32 mouse cellular contexts compared by ENCODE assay signal in genomic region chr15:80182072-80182700, GRCm38 (mm10). TPM values are rescaled to one million over a fixed set of nuclear protein-coding genes. Genes with fewer than 3 reads are reported as not detected.
DNase-seq lines count a peak whose midpoint lies in the region; ATAC-seq and TF ChIP-seq lines count a peak whose summit lies in the region.
"Had no signal": no experiment of that assay in that cellular context is flagged by ENCODE, and none has a peak within 500 bp of the region (broad histone marks: within the 10 kb centered on the region; RNA-seq: fewer than 3 reads in every experiment).

No protein-coding gene starts in this region.

- no peak overlapping the region for H3K27ac ChIP-seq in liver, embryonic 11.5 days (ENCODE audit: low read depth, low read length)
- peak overlapping the region; percentile 46 for H3K27ac ChIP-seq in liver, embryonic 14.5 days
- no peak overlapping the region for H3K27ac ChIP-seq in embryonic facial prominence, embryonic 10.5 days (replicated peaks)
- H3K27ac ChIP-seq in limb, embryonic 10.5 days = no peak overlapping the region
- H3K27ac ChIP-seq: embryonic facial prominence, embryonic 15.5 days; heart, embryonic 15.5 days; hindbrain, embryonic 12.5 days; midbrain, embryonic 12.5 days; neural tube, embryonic 13.5 days had no signal

- peaks cover 6% of the 10 kb centered on the region; the same call in 1 of the 2 replicates for H3K4me1 ChIP-seq in liver, embryonic 11.5 days (replicated peaks; ENCODE audit: control insufficient read depth, insufficient read depth, low read length)
- peaks cover 15 to 26% of the 10 kb centered on the region in 2 experiments for H3K4me1 ChIP-seq in liver, embryonic 14.5 days (replicated peaks; ENCODE audit: control insufficient read depth in 2 of 2, insufficient read depth in 2 of 2, low read length in 1 of 2)
- peaks cover 14% of the 10 kb centered on the region; the same call in 1 of the 2 replicates for H3K4me1 ChIP-seq in embryonic facial prominence, embryonic 10.5 days
- H3K4me1 ChIP-seq in limb, embryonic 10.5 days = no peaks in the 10 kb centered on the region
- H3K4me1 ChIP-seq: heart, embryonic 15.5 days had no signal

- DNase-seq in liver, embryonic 11.5 days (ENCODE audit: low spot score) = no peak
- DNase-seq in liver = no peak
- DNase-seq in c-Kit-positive CD71-positive TER-119-positive erythroid progenitor cells, embryonic 14.5 days (ENCODE audit: low spot score) = peak; percentile 53
- peak; percentile 37 to 59 (median 51) for DNase-seq in liver, embryonic 14.5 days (ENCODE audit: low read depth in 3 of 3, low spot score in 3 of 3)
- no peak for DNase-seq in embryonic facial prominence, embryonic 10.5 days (ENCODE audit: low spot score)
- DNase-seq in layer of hippocampus, postnatal 10 days (ENCODE audit: low spot score in 2 of 2) = no peak
- no peak for DNase-seq in limb, embryonic 10.5 days (ENCODE audit: low spot score)
- DNase-seq: adrenal gland, adult 8-10 months; cerebellum, adult 11-12 months; cerebellum, adult 9-11 months; gastrocnemius, postnatal 14 days; heart, postnatal 36 days; kidney, postnatal 10 days; lung, embryonic 14.5 days; lung, postnatal 14 days; right cerebral cortex, postnatal 4 days had no signal

- H3K9ac ChIP-seq in liver, embryonic 11.5 days (ENCODE audit: low read depth, low read length) = no peak overlapping the region
- no peak overlapping the region for H3K9ac ChIP-seq in liver, embryonic 14.5 days (replicated peaks)
- H3K9ac ChIP-seq: embryonic facial prominence, embryonic 15.5 days; heart, embryonic 15.5 days; hindbrain, embryonic 12.5 days; lung, embryonic 14.5 days; midbrain, embryonic 12.5 days; neural tube, embryonic 13.5 days had no signal

- 66% methylated on average over 4 of the region's 4 CpGs for WGBS in liver, embryonic 11.5 days
- 53% methylated on average over 4 of the region's 4 CpGs for WGBS in liver, embryonic 14.5 days (ENCODE audit: insufficient replicate concordance)
- 92% methylated on average over 4 of the region's 4 CpGs for WGBS in embryonic facial prominence, embryonic 10.5 days
- WGBS in limb, embryonic 10.5 days = 95% methylated on average over 4 of the region's 4 CpGs

- TF ChIP-seq CTCF in liver, embryonic 14.5 days (IDR thresholded peaks at IDR 0.05; ENCODE audit: low read depth) = no peak

- peak; percentile 92 for ATAC-seq in liver, embryonic 11.5 days (replicated peaks; ENCODE audit: low FRiP score)
- peak; percentile 90 for ATAC-seq in liver, embryonic 14.5 days (ENCODE audit: insufficient read depth)
- ATAC-seq in megakaryocyte-erythroid progenitor cell, adult 5-6 weeks (replicated peaks; ENCODE audit: low FRiP score, low TSS enrichment, poor library complexity, severe bottlenecking) = peak; percentile 81
- ATAC-seq: activated CD4-positive, CD25-positive, alpha-beta regulatory T cell, adult 4 months; forebrain, embryonic 14.5 days; intestine, embryonic 16.5 days had no signal

- H3K36me3 ChIP-seq in liver, embryonic 11.5 days (ENCODE audit: control insufficient read depth, insufficient read depth, low read length) = no peaks in the 10 kb centered on the region
- H3K36me3 ChIP-seq in liver, embryonic 14.5 days (replicated peaks; ENCODE audit: control insufficient read depth, insufficient read depth, low read depth) = no peaks in the 10 kb centered on the region
- H3K36me3 ChIP-seq in embryonic facial prominence, embryonic 10.5 days (replicated peaks) = peaks cover 22% of the 10 kb centered on the region
- H3K36me3 ChIP-seq in limb, embryonic 10.5 days = peaks cover 21% of the 10 kb centered on the region
- H3K36me3 ChIP-seq: heart, embryonic 15.5 days had no signal

- peak; percentile 82 for TF ChIP-seq EP300 in liver, embryonic 14.5 days (IDR thresholded peaks at IDR 0.05; ENCODE audit: low read depth)

- no peak overlapping the region for H3K4me3 ChIP-seq in liver, embryonic 11.5 days (ENCODE audit: low read depth, low read length)
- no peak overlapping the region for H3K4me3 ChIP-seq in liver, embryonic 14.5 days (ENCODE audit: insufficient read depth in 1 of 2, low read depth in 2 of 2, low read length in 2 of 2)
- H3K4me3 ChIP-seq in embryonic facial prominence, embryonic 10.5 days = no peak overlapping the region
- no peak overlapping the region for H3K4me3 ChIP-seq in limb, embryonic 10.5 days
- H3K4me3 ChIP-seq: embryonic facial prominence, embryonic 15.5 days; heart, embryonic 15.5 days; hindbrain, embryonic 12.5 days; midbrain, embryonic 12.5 days; neural tube, embryonic 13.5 days had no signal

- 0 out of 2 replicates have a peak, but pooled peaks cover 3% of the 10 kb centered on the region for H3K27me3 ChIP-seq in liver, embryonic 11.5 days (replicated peaks; ENCODE audit: control insufficient read depth, insufficient read depth, low read length)
- no peaks in the 10 kb centered on the region; the same call in 1 of the 2 replicates for H3K27me3 ChIP-seq in liver, embryonic 14.5 days (ENCODE audit: control insufficient read depth, insufficient read depth, low read length)
- H3K27me3 ChIP-seq in embryonic facial prominence, embryonic 10.5 days (replicated peaks; ENCODE audit: low read depth, poor library complexity, severe bottlenecking) = no peaks in the 10 kb centered on the region
- no peaks in the 10 kb centered on the region for H3K27me3 ChIP-seq in limb, embryonic 10.5 days (ENCODE audit: low read depth, poor library complexity, severe bottlenecking)
- H3K27me3 ChIP-seq: embryonic facial prominence, embryonic 15.5 days; heart, embryonic 15.5 days; hindbrain, embryonic 12.5 days; midbrain, embryonic 12.5 days; neural tube, embryonic 13.5 days had no signal

- H3K4me2 ChIP-seq in liver, embryonic 11.5 days = no peak overlapping the region
- peak overlapping the region; percentile 28; the same call in 1 of the 2 replicates for H3K4me2 ChIP-seq in liver, embryonic 14.5 days (ENCODE audit: low read depth)
- H3K4me2 ChIP-seq: embryonic facial prominence, embryonic 15.5 days; heart, embryonic 15.5 days; hindbrain, embryonic 12.5 days; lung, embryonic 14.5 days; midbrain, embryonic 12.5 days; neural tube, embryonic 13.5 days had no signal

- H3K9me3 ChIP-seq in liver, embryonic 11.5 days (ENCODE audit: control insufficient read depth, low read length) = no peaks in the 10 kb centered on the region
- H3K9me3 ChIP-seq in liver, embryonic 14.5 days (ENCODE audit: control insufficient read depth, low read length) = no peaks in the 10 kb centered on the region
- H3K9me3 ChIP-seq in embryonic facial prominence, embryonic 10.5 days = no peaks in the 10 kb centered on the region
- H3K9me3 ChIP-seq in limb, embryonic 10.5 days (replicated peaks) = no peaks in the 10 kb centered on the region
- H3K9me3 ChIP-seq: embryonic facial prominence, embryonic 15.5 days; heart, embryonic 15.5 days; hindbrain, embryonic 12.5 days; midbrain, embryonic 12.5 days; neural tube, embryonic 13.5 days had no signal

RNA-seq across cellular contexts. Expression of gene Mgat3, which starts 8.7 kb away (rescaled TPM):
- 2.5 and 2.7 TPM in 2 replicates for polyA plus RNA-seq in liver, embryonic 11.5 days (2014; fragmentation: Nextera tagmentation; extraction: Ambion mirVana)
- 0.95 and 1.0 TPM in 2 replicates for polyA plus RNA-seq in liver, embryonic 14.5 days (2012; rRNA removed)
- polyA plus RNA-seq in liver, embryonic 14.5 days (2014; fragmentation: Nextera tagmentation; extraction: Ambion mirVana) = 0.33 and 0.45 TPM in 2 replicates
- total RNA-seq in megakaryocyte-erythroid progenitor cell, adult 5-6 weeks (2014; fragmentation: Nextera tagmentation) = not detected in 2 replicates
- not detected in 2 replicates for total RNA-seq in megakaryocyte-erythroid progenitor cell, adult 5-6 weeks (2017)
- 6.3 and 7.6 TPM in 2 replicates for polyA plus RNA-seq in embryonic facial prominence, embryonic 10.5 days (2016; fragmentation: Nextera tagmentation; extraction: Ambion mirVana)
- 10 to 100 TPM; 85.8 to 89.8 TPM for total RNA-seq in layer of hippocampus, postnatal 10 days (2021)
- polyA plus RNA-seq in limb, embryonic 10.5 days (2016; fragmentation: Nextera tagmentation; extraction: Ambion mirVana) = 4.0 and 5.3 TPM in 2 replicates
- total RNA-seq: granulocyte monocyte progenitor cell, adult 5-6 weeks had no signal

RNA-seq across cellular contexts. Expression of gene Tab1, which starts 49.3 kb away (rescaled TPM):
- polyA plus RNA-seq in liver, embryonic 11.5 days (2014; fragmentation: Nextera tagmentation; extraction: Ambion mirVana) = 25.9 and 28.7 TPM in 2 replicates
- 11.2 and 11.9 TPM in 2 replicates for polyA plus RNA-seq in liver, embryonic 14.5 days (2012; rRNA removed)
- polyA plus RNA-seq in liver, embryonic 14.5 days (2014; fragmentation: Nextera tagmentation; extraction: Ambion mirVana) = 9.4 and 10.8 TPM in 2 replicates
- total RNA-seq in megakaryocyte-erythroid progenitor cell, adult 5-6 weeks (2014; fragmentation: Nextera tagmentation) = 34.4 and 68.3 TPM in 2 replicates
- total RNA-seq in megakaryocyte-erythroid progenitor cell, adult 5-6 weeks (2017) = 13.8 and 20.4 TPM in 2 replicates
- 43.3 and 45.3 TPM in 2 replicates for polyA plus RNA-seq in embryonic facial prominence, embryonic 10.5 days (2016; fragmentation: Nextera tagmentation; extraction: Ambion mirVana)
- total RNA-seq in layer of hippocampus, postnatal 10 days (2021) = 10 to 100 TPM; 28.2 to 35.0 TPM
- polyA plus RNA-seq in limb, embryonic 10.5 days (2016; fragmentation: Nextera tagmentation; extraction: Ambion mirVana) = 41.8 and 52.4 TPM in 2 replicates

RNA-seq across cellular contexts. Expression of gene Mief1, which starts 51.6 kb away (rescaled TPM):
- polyA plus RNA-seq in liver, embryonic 11.5 days (2014; fragmentation: Nextera tagmentation; extraction: Ambion mirVana) = 35.8 and 44.9 TPM in 2 replicates
- 4.3 and 4.8 TPM in 2 replicates for polyA plus RNA-seq in liver, embryonic 14.5 days (2012; rRNA removed)
- polyA plus RNA-seq in liver, embryonic 14.5 days (2014; fragmentation: Nextera tagmentation; extraction: Ambion mirVana) = 13.3 and 14.5 TPM in 2 replicates
- 29.0 and 36.7 TPM in 2 replicates for total RNA-seq in megakaryocyte-erythroid progenitor cell, adult 5-6 weeks (2014; fragmentation: Nextera tagmentation)
- 21.2 and 25.8 TPM in 2 replicates for total RNA-seq in megakaryocyte-erythroid progenitor cell, adult 5-6 weeks (2017)
- polyA plus RNA-seq in embryonic facial prominence, embryonic 10.5 days (2016; fragmentation: Nextera tagmentation; extraction: Ambion mirVana) = 44.4 and 44.5 TPM in 2 replicates
- 10 to 100 TPM; 32.3 to 34.3 TPM for total RNA-seq in layer of hippocampus, postnatal 10 days (2021)
- 42.4 and 43.7 TPM in 2 replicates for polyA plus RNA-seq in limb, embryonic 10.5 days (2016; fragmentation: Nextera tagmentation; extraction: Ambion mirVana)

RNA-seq across cellular contexts. Expression of gene AC140267.1, which starts 53.4 kb away (rescaled TPM):
- not detected in 2 replicates for polyA plus RNA-seq in liver, embryonic 11.5 days (2014; fragmentation: Nextera tagmentation; extraction: Ambion mirVana)
- not detected in 2 replicates for polyA plus RNA-seq in liver, embryonic 14.5 days (2012; rRNA removed)
- not detected in 2 replicates for polyA plus RNA-seq in liver, embryonic 14.5 days (2014; fragmentation: Nextera tagmentation; extraction: Ambion mirVana)
- 5.6 and 6.5 TPM in 2 replicates for total RNA-seq in megakaryocyte-erythroid progenitor cell, adult 5-6 weeks (2014; fragmentation: Nextera tagmentation)
- total RNA-seq in megakaryocyte-erythroid progenitor cell, adult 5-6 weeks (2017) = not detected in 2 replicates
- not detected in 2 replicates for polyA plus RNA-seq in embryonic facial prominence, embryonic 10.5 days (2016; fragmentation: Nextera tagmentation; extraction: Ambion mirVana)
- 10 to 100 TPM; 21.1 to 23.0 TPM for total RNA-seq in layer of hippocampus, postnatal 10 days (2021)
- not detected in 2 replicates for polyA plus RNA-seq in limb, embryonic 10.5 days (2016; fragmentation: Nextera tagmentation; extraction: Ambion mirVana)
- polyA plus RNA-seq: activated CD4-positive, CD25-positive, alpha-beta regulatory T cell, adult 4 months; cortical plate, adult 2 months; embryonic facial prominence, embryonic 15.5 days; forebrain, embryonic 14.5 days; heart, embryonic 15.5 days; hindbrain, embryonic 12.5 days; large intestine, adult 2 months; limb, embryonic 14.5 days; lung, embryonic 14.5 days; spleen, adult 2 months; testis, adult 2 months; thymus, postnatal 0 days had no signal

Comparison
In these comparisons a context has a peak if more than half of its experiments do, and no peak if none do; other contexts are left out.
1. DNase-seq: peak in c-Kit-positive CD71-positive TER-119-positive erythroid progenitor cells, embryonic 14.5 days (single experiment) and liver, embryonic 14.5 days (3 of 3); none in liver, embryonic 11.5 days (single experiment), liver (single experiment), embryonic facial prominence, embryonic 10.5 days (single experiment), layer of hippocampus, postnatal 10 days (0 of 2) and limb, embryonic 10.5 days (single experiment).
2. Peak in every context shown above with its lines, with median percentiles within 50 percentile points of each other: ATAC-seq.